Mouse (Mus musculus) MEL (cell line): ENCODE results near the gene Myo10.

ENCODE experiments used
- BHLHE40 ChIP-seq: IDR thresholded peaks from 2 replicates; pipeline ENCODE4 v1.6.1; 2012; ENCODE audit warnings: low read depth, mild to moderate bottlenecking, inconsistent platforms, low read length, improper control_type of control experiment, borderline replicate concordance
- CTCF ChIP-seq, 3 experiments: IDR thresholded peaks in 2 of 3; conservative IDR thresholded peaks in 1 of 3; 2 replicates each; pipeline ENCODE4 v1.5.1; 2011 to 2012; ENCODE audit warnings: low read length in 3 of 3, low read depth in 2 of 3, mild to moderate bottlenecking in 2 of 3, improper control_type of control experiment in 1 of 3, inconsistent platforms in 1 of 3, mixed read lengths in 1 of 3, moderate library complexity in 1 of 3; ENCODE audit not compliant: control insufficient read depth in 1 of 3, insufficient read depth in 1 of 3, poor library complexity in 1 of 3, severe bottlenecking in 1 of 3
- E2F4 ChIP-seq: IDR thresholded peaks from 2 replicates; pipeline ENCODE4 v1.6.1; 2011; ENCODE audit warnings: low read depth, low read length, improper control_type of control experiment, borderline replicate concordance
- EP300 ChIP-seq, 2 experiments: IDR thresholded peaks; 2 replicates each; pipeline ENCODE4 v1.6.1; 2011; ENCODE audit warnings: improper control_type of control experiment in 2 of 2, low read length in 2 of 2, low read depth in 1 of 2, mild to moderate bottlenecking in 1 of 2
- ETS1 ChIP-seq: IDR thresholded peaks from 2 replicates; pipeline ENCODE4 v1.6.1; 2012; ENCODE audit warnings: low read depth, mild to moderate bottlenecking, inconsistent platforms, low read length, improper control_type of control experiment, moderate library complexity
- GABPA ChIP-seq: IDR thresholded peaks from 2 replicates; pipeline ENCODE4 v1.6.1; 2012; ENCODE audit warnings: low read depth, mild to moderate bottlenecking, inconsistent platforms, low read length, improper control_type of control experiment, moderate library complexity
- KAT2A ChIP-seq: conservative IDR thresholded peaks from 2 replicates; pipeline ENCODE4 v1.6.1; 2012; ENCODE audit warnings: low read depth, low read length, improper control_type of control experiment, inconsistent platforms
- MAFK ChIP-seq: IDR thresholded peaks from 2 replicates; pipeline ENCODE4 v1.6.1; 2011; ENCODE audit warnings: low read depth, mild to moderate bottlenecking, low read length, improper control_type of control experiment, borderline replicate concordance
- POLR2A ChIP-seq, 2 experiments: IDR thresholded peaks; 2 replicates each; pipeline ENCODE4 v1.6.1; 2011 to 2012; ENCODE audit warnings: low read length in 2 of 2, mild to moderate bottlenecking in 2 of 2, control low read depth in 1 of 2, improper control_type of control experiment in 1 of 2, low read depth in 1 of 2, moderate library complexity in 1 of 2; ENCODE audit not compliant: control insufficient read depth in 1 of 2, insufficient read depth in 1 of 2, poor library complexity in 1 of 2
- POLR2AphosphoS2 ChIP-seq: IDR thresholded peaks from 2 replicates; pipeline ENCODE4 v1.6.1; 2011; ENCODE audit warnings: low read length, improper control_type of control experiment
- TBP ChIP-seq: IDR thresholded peaks from 2 replicates; pipeline ENCODE4 v1.8.0; 2011; ENCODE audit warnings: low read depth, low read length, improper control_type of control experiment
- USF1 ChIP-seq: IDR thresholded peaks from 2 replicates; pipeline ENCODE4 v1.6.1; 2014; ENCODE audit warnings: low read depth, mild to moderate bottlenecking, inconsistent platforms, low read length, improper control_type of control experiment, moderate library complexity

DNA sequence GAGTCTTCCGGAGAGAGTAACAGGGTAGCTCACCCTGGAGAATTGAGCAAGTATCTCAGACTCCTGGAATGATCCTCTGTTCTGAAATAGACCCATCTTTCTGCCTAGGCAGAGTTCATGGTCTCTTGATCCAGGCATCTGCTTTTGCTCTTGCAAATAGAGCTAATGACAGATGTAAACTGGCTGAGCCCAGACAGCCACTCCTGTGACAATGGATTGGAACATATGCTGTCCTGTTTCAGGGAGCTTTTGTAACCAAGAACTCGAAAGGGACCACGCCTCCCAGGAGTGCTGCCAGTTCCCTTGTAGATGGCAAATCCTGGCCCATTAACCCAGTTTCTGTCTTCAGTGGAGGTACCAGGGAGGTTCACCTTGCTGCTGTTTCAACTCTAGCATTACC lies 56.8 kb downstream of the Myo10 start:
- no peak for TF ChIP-seq CTCF (IDR thresholded peaks at IDR 0.05 in 2 of 3, conservative IDR thresholded peaks at IDR 0.05 in 1 of 3; ENCODE audit: control insufficient read depth in 1 of 3, insufficient read depth in 1 of 3, low read depth in 2 of 3, low read length in 3 of 3, poor library complexity in 1 of 3, severe bottlenecking in 1 of 3)
- TF ChIP-seq POLR2A (IDR thresholded peaks at IDR 0.05; ENCODE audit: control insufficient read depth in 1 of 2, insufficient read depth in 1 of 2, low read depth in 1 of 2, low read length in 2 of 2, poor library complexity in 1 of 2): no peak
- no peak for TF ChIP-seq POLR2AphosphoS2
- TF ChIP-seq EP300 (IDR thresholded peaks at IDR 0.05; ENCODE audit: low read depth in 1 of 2, low read length in 2 of 2): no peak
- TF ChIP-seq MAFK: no peak
- no peak for TF ChIP-seq TBP
- no peak for TF ChIP-seq ETS1
- no peak for TF ChIP-seq E2F4
- TF ChIP-seq BHLHE40: no peak
- no peak for TF ChIP-seq KAT2A
- no peak for TF ChIP-seq GABPA
- no peak for TF ChIP-seq USF1
